In genomic region chr3:157842872-157843271, GRCm38 (mm10) we compare ENCODE assay signal across 20 mouse cellular contexts.
"Had no signal": no experiment of that assay in that cellular context is flagged by ENCODE, and none has a peak within 500 bp of the region (broad histone marks: within the 10 kb centered on the region; RNA-seq: fewer than 3 reads in every experiment).

No protein-coding gene starts in this region.

- H3K4me2 ChIP-seq: liver, embryonic 13.5 days; liver, embryonic 15.5 days; lung, embryonic 15.5 days; midbrain, embryonic 11.5 days; midbrain, embryonic 13.5 days; midbrain, embryonic 15.5 days; neural tube, embryonic 12.5 days had no signal

- H3K4me3 ChIP-seq: liver, embryonic 13.5 days; liver, embryonic 15.5 days; lung, embryonic 15.5 days; megakaryocyte, embryonic 14.5 days; midbrain, embryonic 13.5 days; midbrain, embryonic 15.5 days; neural tube, embryonic 12.5 days had no signal

- H3K9ac ChIP-seq: liver, embryonic 13.5 days; liver, embryonic 15.5 days; lung, embryonic 15.5 days; midbrain, embryonic 13.5 days; midbrain, embryonic 15.5 days; neural tube, embryonic 12.5 days had no signal

- H3K4me1 ChIP-seq: liver, embryonic 13.5 days; liver, embryonic 15.5 days; lung, embryonic 15.5 days; megakaryocyte, embryonic 14.5 days; midbrain, embryonic 15.5 days; neural tube, embryonic 12.5 days had no signal

- H3K27me3 ChIP-seq: liver, embryonic 13.5 days; liver, embryonic 15.5 days; lung, embryonic 15.5 days; megakaryocyte, embryonic 14.5 days; midbrain, embryonic 13.5 days; midbrain, embryonic 15.5 days; neural tube, embryonic 12.5 days had no signal

- H3K9me3 ChIP-seq: liver, embryonic 13.5 days; liver, embryonic 15.5 days; lung, embryonic 15.5 days; megakaryocyte, embryonic 14.5 days; midbrain, embryonic 13.5 days; midbrain, embryonic 15.5 days; neural tube, embryonic 12.5 days had no signal

- H3K36me3 ChIP-seq: liver, embryonic 13.5 days; liver, embryonic 15.5 days; lung, embryonic 15.5 days; midbrain, embryonic 13.5 days; midbrain, embryonic 15.5 days; neural tube, embryonic 12.5 days had no signal

- H3K27ac ChIP-seq: liver, embryonic 13.5 days; liver, embryonic 15.5 days; lung, embryonic 15.5 days; macrophage; midbrain, embryonic 13.5 days; midbrain, embryonic 15.5 days; neural tube, embryonic 12.5 days had no signal

- ATAC-seq: lung, postnatal 0 days; midbrain, embryonic 13.5 days; midbrain, embryonic 15.5 days had no signal

- DNase-seq: liver, embryonic 13.5 days; lung, adult 2 months; lung, postnatal 14 days; lung, postnatal 36 days; retina, postnatal 1 day; right cerebral cortex, adult 18-20 months; right cerebral cortex, postnatal 25 days; right cerebral cortex, postnatal 4 days; spleen, adult 18-20 months; thymus, adult 18-20 months; thymus, postnatal 36 days had no signal
